Mouse (Mus musculus): Measurements from ENCODE around the gene Ankrd33. TPM values are rescaled to one million over a fixed set of nuclear protein-coding genes. Genes with fewer than 3 reads are reported as not detected.

The Ankrd33 gene
- polyA plus RNA-seq, 1 experiment from 2014 or later: not detected

GRCm38 (mm10) chr15:101121411-101122289, 6.1 kb downstream of the Ankrd33 start:
- Histone ChIP-seq H3K9ac (ENCODE audit: low read length) (no peak overlapping the region), H3K27ac (replicated peaks) (no peak overlapping the region), H3K4me2 (replicated peaks; ENCODE audit: low read depth) (no peak overlapping the region), H3K4me1 (replicated peaks; ENCODE audit: control insufficient read depth, insufficient read depth) (peaks cover 3% of the 10 kb centered on the region; the same call in 1 of the 2 replicates), H3K9me3 (ENCODE audit: control insufficient read depth, low read length) (no peaks in the 10 kb centered on the region), H3K36me3 (ENCODE audit: control insufficient read depth, insufficient read depth, low read length) (no peaks in the 10 kb centered on the region), H3K4me3 (ENCODE audit: low read depth, low read length) (no peak overlapping the region), H3K27me3 (ENCODE audit: control insufficient read depth, insufficient read depth, low read length) (no peaks in the 10 kb centered on the region)
- ATAC-seq (ENCODE audit: low FRiP score, low TSS enrichment): no peak
- WGBS: 69% methylated on average over 9 of the region's 9 CpGs
- no peak for DNase-seq (ENCODE audit: low spot score)
- no peak for TF ChIP-seq EP300 (optimal IDR thresholded peaks at IDR 0.05)
- no peak for TF ChIP-seq CTCF (IDR thresholded peaks at IDR 0.05; ENCODE audit: low read depth)

GRCm38 (mm10) chr15:101122290-101122589, 6.7 kb downstream of the Ankrd33 start:
- Histone ChIP-seq H3K27me3 (ENCODE audit: control insufficient read depth, insufficient read depth, low read length) (no peaks in the 10 kb centered on the region), H3K4me3 (ENCODE audit: low read depth, low read length) (no peak overlapping the region), H3K36me3 (ENCODE audit: control insufficient read depth, insufficient read depth, low read length) (no peaks in the 10 kb centered on the region), H3K9ac (ENCODE audit: low read length) (no peak overlapping the region), H3K4me2 (replicated peaks; ENCODE audit: low read depth) (no peak overlapping the region), H3K9me3 (ENCODE audit: control insufficient read depth, low read length) (no peaks in the 10 kb centered on the region), H3K27ac (replicated peaks) (no peak overlapping the region), H3K4me1 (replicated peaks; ENCODE audit: control insufficient read depth, insufficient read depth) (peaks cover 3% of the 10 kb centered on the region; the same call in 1 of the 2 replicates)
- 47% methylated on average over 2 of the region's 2 CpGs for WGBS
- peak; percentile 45; the same call in 1 of the 2 replicates for ATAC-seq (ENCODE audit: low FRiP score, low TSS enrichment)
- TF ChIP-seq EP300 (optimal IDR thresholded peaks at IDR 0.05) (no peak), CTCF (IDR thresholded peaks at IDR 0.05; ENCODE audit: low read depth) (peak; percentile 41)
- DNase-seq (ENCODE audit: low spot score): no peak

DNA sequence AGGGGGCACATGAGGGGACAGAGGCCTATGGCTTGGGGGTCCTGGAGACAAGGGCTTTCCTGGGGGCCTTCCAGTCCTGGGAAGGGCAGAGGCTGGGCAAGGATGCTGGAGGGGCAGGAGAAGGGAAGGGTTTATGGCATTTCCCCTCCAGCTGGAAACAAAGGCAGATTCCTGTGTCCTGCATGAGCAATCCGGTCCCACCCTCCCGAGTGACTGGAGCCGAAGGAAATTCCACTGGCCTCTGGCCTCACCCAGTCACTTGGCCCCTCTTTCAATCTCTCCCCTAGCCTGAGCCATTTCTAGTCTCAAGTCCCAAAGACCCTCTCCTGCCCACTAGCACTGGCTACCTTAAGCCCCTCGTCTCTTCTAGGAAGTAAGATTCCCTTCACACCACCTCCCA, 7.6 kb downstream of the Ankrd33 start:
- DNase-seq (ENCODE audit: low spot score) (no peak), ATAC-seq (ENCODE audit: low FRiP score, low TSS enrichment) (no peak)
- WGBS: 46% methylated on average over 4 of the region's 4 CpGs
- peaks cover 3% of the 10 kb centered on the region; the same call in 1 of the 2 replicates for H3K4me1 ChIP-seq (replicated peaks; ENCODE audit: control insufficient read depth, insufficient read depth)
- H3K9ac ChIP-seq (ENCODE audit: low read length): no peak overlapping the region
- TF ChIP-seq EP300 (optimal IDR thresholded peaks at IDR 0.05): no peak
- no peak for TF ChIP-seq CTCF (IDR thresholded peaks at IDR 0.05; ENCODE audit: low read depth)
- 0 out of 2 replicates have a peak overlapping the region, but pooled peaks have one; percentile 53 for H3K27ac ChIP-seq (replicated peaks)
- H3K4me2 ChIP-seq (replicated peaks; ENCODE audit: low read depth): no peak overlapping the region
- no peaks in the 10 kb centered on the region for H3K9me3 ChIP-seq (ENCODE audit: control insufficient read depth, low read length)
- H3K4me3 ChIP-seq (ENCODE audit: low read depth, low read length): no peak overlapping the region
- no peaks in the 10 kb centered on the region for H3K36me3 ChIP-seq (ENCODE audit: control insufficient read depth, insufficient read depth, low read length)
- H3K27me3 ChIP-seq (ENCODE audit: control insufficient read depth, insufficient read depth, low read length): no peaks in the 10 kb centered on the region

GRCm38 (mm10) chr15:101125561-101125960, 10.0 kb downstream of the Ankrd33 start:
- Histone ChIP-seq H3K4me2 (replicated peaks; ENCODE audit: low read depth) (no peak overlapping the region), H3K27me3 (ENCODE audit: control insufficient read depth, insufficient read depth, low read length) (no peaks in the 10 kb centered on the region), H3K27ac (replicated peaks) (peak overlapping the region; percentile 73; the same call in 1 of the 2 replicates), H3K9me3 (ENCODE audit: control insufficient read depth, low read length) (no peaks in the 10 kb centered on the region), H3K4me1 (replicated peaks; ENCODE audit: control insufficient read depth, insufficient read depth) (peaks cover 3% of the 10 kb centered on the region; the same call in 1 of the 2 replicates), H3K36me3 (ENCODE audit: control insufficient read depth, insufficient read depth, low read length) (no peaks in the 10 kb centered on the region), H3K4me3 (ENCODE audit: low read depth, low read length) (no peak overlapping the region), H3K9ac (ENCODE audit: low read length) (no peak overlapping the region)
- DNase-seq (ENCODE audit: low spot score) (no peak), ATAC-seq (ENCODE audit: low FRiP score, low TSS enrichment) (no peak)
- TF ChIP-seq EP300 (optimal IDR thresholded peaks at IDR 0.05) (no peak), CTCF (IDR thresholded peaks at IDR 0.05; ENCODE audit: low read depth) (no peak)
- WGBS: 88% methylated on average over 6 of the region's 6 CpGs

DNA sequence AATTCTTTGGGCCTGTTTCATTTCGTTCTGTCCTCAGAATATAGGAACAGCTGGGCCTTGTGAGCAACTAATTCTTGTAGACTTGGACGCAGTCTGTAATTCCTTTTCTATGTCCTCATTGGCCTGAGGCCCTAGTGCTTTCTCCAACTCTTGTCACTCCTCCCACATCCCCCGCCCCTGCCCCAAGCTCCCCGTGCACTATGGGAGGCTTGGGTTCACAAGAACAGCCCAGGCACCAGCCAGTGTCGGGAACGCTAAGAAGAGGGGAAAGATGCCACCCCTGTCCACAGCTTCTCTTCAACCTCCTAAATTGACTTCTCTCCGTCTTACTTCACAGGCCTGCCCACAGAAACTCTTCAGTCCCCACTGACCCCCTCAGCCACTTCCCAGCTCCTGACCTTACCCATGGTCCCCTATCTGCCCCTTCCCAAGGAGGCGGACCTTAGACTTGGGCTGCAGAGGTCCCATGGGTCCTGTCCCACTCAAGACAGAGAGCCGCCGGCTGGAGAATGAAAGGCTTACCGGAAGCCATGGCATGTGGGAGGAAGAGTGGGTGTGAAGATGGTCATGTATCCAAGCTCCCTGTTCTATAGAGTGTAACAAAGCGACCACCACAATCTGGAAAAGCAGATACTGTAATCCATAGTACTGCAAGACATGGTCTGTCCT, 11.5 kb downstream of the Ankrd33 start:
- Histone ChIP-seq H3K27me3 (ENCODE audit: control insufficient read depth, insufficient read depth, low read length) (no peaks in the 10 kb centered on the region), H3K4me3 (ENCODE audit: low read depth, low read length) (no peak overlapping the region), H3K4me1 (replicated peaks; ENCODE audit: control insufficient read depth, insufficient read depth) (peaks cover 6% of the 10 kb centered on the region; the same call in 1 of the 2 replicates), H3K27ac (replicated peaks) (peak overlapping the region; percentile 76), H3K9ac (ENCODE audit: low read length) (0 out of 2 replicates have a peak overlapping the region, but pooled peaks have one; percentile 18), H3K4me2 (replicated peaks; ENCODE audit: low read depth) (no peak overlapping the region), H3K9me3 (ENCODE audit: control insufficient read depth, low read length) (no peaks in the 10 kb centered on the region), H3K36me3 (ENCODE audit: control insufficient read depth, insufficient read depth, low read length) (no peaks in the 10 kb centered on the region)
- TF ChIP-seq CTCF (IDR thresholded peaks at IDR 0.05; ENCODE audit: low read depth) (no peak), EP300 (optimal IDR thresholded peaks at IDR 0.05) (no peak)
- ATAC-seq (ENCODE audit: low FRiP score, low TSS enrichment) (peak; percentile 64; the same call in 1 of the 2 replicates), DNase-seq (ENCODE audit: low spot score) (no peak)
- WGBS: 54% methylated on average over 12 of the region's 12 CpGs
